Mouse (Mus musculus): ENCODE data around the gene Pitpnm1. TPM values are rescaled to one million over a fixed set of nuclear protein-coding genes. Genes with fewer than 3 reads are reported as not detected.

Pitpnm1 gene
- polyA plus RNA-seq, 1 experiment from 2014 or later, result 7.3 TPM

GRCm38 (mm10) chr19:4100718-4101261 is 992 bp downstream of the Pitpnm1 start:
- no peaks in the 10 kb centered on the region for H3K9me3 ChIP-seq
- no peak overlapping the region for H3K27ac ChIP-seq
- WGBS, result under 1% methylated on average over 51 of the region's 52 CpGs
- H3K27me3 ChIP-seq, result peaks cover 45% of the 10 kb centered on the region
- H3K36me3 ChIP-seq, result no peaks in the 10 kb centered on the region; the same call in 1 of the 2 replicates
- H3K4me3 ChIP-seq, result peak overlapping the region; percentile 49
- H3K4me1 ChIP-seq, result peaks cover 49% of the 10 kb centered on the region
- ATAC-seq (ENCODE audit: low FRiP score, low read depth), result no peak
- peak overlapping the region; percentile 66 for H3K9ac ChIP-seq
- H3K4me2 ChIP-seq (replicated peaks), result peak overlapping the region; percentile 95

DNA sequence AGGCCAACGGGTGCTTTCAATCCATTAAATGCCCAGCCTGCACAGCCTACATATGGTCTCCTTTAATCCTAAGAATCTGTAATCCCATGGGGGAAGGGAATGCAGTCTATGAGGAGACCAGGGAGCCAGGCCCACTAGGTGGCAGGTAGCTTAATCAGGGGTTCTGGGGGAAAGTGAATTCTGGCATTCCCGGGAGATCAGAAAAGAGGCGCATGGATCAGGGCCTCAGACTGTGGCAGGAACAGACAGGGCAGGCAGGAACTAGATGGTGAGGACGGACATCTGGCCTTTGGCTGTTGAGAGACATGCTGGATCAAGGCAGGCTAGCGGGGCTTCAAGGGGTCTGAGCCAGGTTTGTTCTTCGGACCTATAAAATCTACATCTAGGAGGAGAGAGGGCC is 1.7 kb downstream of the Pitpnm1 start:
- Histone ChIP-seq H3K4me1 (peaks cover 42% of the 10 kb centered on the region), H3K36me3 (no peaks in the 10 kb centered on the region; the same call in 1 of the 2 replicates), H3K27ac (no peak overlapping the region), H3K9me3 (no peaks in the 10 kb centered on the region), H3K9ac (peak overlapping the region; percentile 66; the same call in 1 of the 2 replicates), H3K27me3 (peaks cover 45% of the 10 kb centered on the region), H3K4me3 (peak overlapping the region; percentile 49), H3K4me2 (replicated peaks) (peak overlapping the region; percentile 95)
- WGBS, result 56% methylated on average over 6 of the region's 6 CpGs
- ATAC-seq (ENCODE audit: low FRiP score, low read depth), result no peak

DNA sequence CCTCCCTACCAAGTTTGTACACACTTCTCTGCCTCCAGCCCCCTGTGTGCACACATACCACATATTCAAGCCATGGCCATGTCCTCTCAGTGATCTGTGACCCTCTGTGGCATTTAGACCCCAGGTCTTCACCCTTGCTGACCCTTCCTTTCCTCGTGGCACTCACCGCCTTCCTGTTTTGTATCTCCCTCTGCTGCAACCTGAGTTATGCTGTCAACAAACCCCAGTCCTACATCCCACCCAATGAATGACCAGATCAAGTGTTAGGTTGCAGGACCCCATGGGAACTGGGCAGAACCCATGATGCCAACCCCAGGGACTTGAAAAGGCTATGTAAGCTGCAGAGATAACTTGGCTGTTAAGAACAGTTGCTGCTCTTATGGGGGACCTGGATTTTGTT is 2.3 kb downstream of the Pitpnm1 start:
- 87% methylated on average over 2 of the region's 2 CpGs for WGBS
- no peak overlapping the region for H3K27ac ChIP-seq
- H3K36me3 ChIP-seq, result no peaks in the 10 kb centered on the region; the same call in 1 of the 2 replicates
- H3K4me1 ChIP-seq, result peaks cover 41% of the 10 kb centered on the region
- H3K9ac ChIP-seq, result no peak overlapping the region
- peaks cover 45% of the 10 kb centered on the region for H3K27me3 ChIP-seq
- H3K4me3 ChIP-seq, result no peak overlapping the region
- ATAC-seq (ENCODE audit: low FRiP score, low read depth), result no peak
- H3K4me2 ChIP-seq (replicated peaks), result no peak overlapping the region
- no peaks in the 10 kb centered on the region for H3K9me3 ChIP-seq

- Histone ChIP-seq H3K4me3 (no peak overlapping the region), H3K27me3 (peaks cover 45% of the 10 kb centered on the region), H3K9me3 (no peaks in the 10 kb centered on the region), H3K27ac (no peak overlapping the region), H3K36me3 (no peaks in the 10 kb centered on the region; the same call in 1 of the 2 replicates), H3K9ac (no peak overlapping the region), H3K4me2 (replicated peaks) (no peak overlapping the region), H3K4me1 (peaks cover 37% of the 10 kb centered on the region)
- no peak for ATAC-seq (ENCODE audit: low FRiP score, low read depth)
- WGBS, result 90% methylated on average over 12 of the region's 12 CpGs
Measured at GRCm38 (mm10) chr19:4102626-4103025, 2.8 kb downstream of the Pitpnm1 start.

DNA sequence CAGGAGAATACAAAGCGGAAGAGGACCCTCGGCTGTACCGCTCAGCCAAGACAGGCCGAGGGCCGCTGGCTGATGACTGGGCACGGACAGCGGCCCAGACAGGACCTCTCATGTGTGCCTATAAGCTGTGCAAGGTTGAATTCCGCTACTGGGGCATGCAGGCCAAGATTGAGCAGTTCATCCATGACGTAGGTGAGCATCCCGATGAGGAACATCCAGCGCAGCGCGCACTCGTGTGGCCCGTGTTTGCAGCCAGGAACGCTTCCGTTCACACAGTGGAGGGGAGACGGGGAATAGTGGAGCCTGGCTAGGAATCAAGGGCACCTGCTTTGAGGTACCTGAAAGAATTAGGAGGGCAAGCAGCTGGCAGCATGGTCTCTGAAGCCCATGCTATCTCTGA is 3.5 kb downstream of the Pitpnm1 start:
- Histone ChIP-seq H3K9me3 (no peaks in the 10 kb centered on the region), H3K27ac (no peak overlapping the region), H3K4me1 (peaks cover 32% of the 10 kb centered on the region), H3K4me2 (replicated peaks) (no peak overlapping the region), H3K4me3 (no peak overlapping the region), H3K27me3 (peaks cover 45% of the 10 kb centered on the region), H3K9ac (no peak overlapping the region), H3K36me3 (no peaks in the 10 kb centered on the region; the same call in 1 of the 2 replicates)
- WGBS, result 92% methylated on average over 18 of the region's 18 CpGs
- no peak for ATAC-seq (ENCODE audit: low FRiP score, low read depth)

GRCm38 (mm10) chr19:4103792-4104191 is 4.0 kb downstream of the Pitpnm1 start:
- Histone ChIP-seq H3K4me3 (no peak overlapping the region), H3K9ac (no peak overlapping the region), H3K4me2 (replicated peaks) (no peak overlapping the region), H3K27me3 (peaks cover 45% of the 10 kb centered on the region), H3K4me1 (peaks cover 28% of the 10 kb centered on the region), H3K9me3 (no peaks in the 10 kb centered on the region), H3K27ac (no peak overlapping the region), H3K36me3 (no peaks in the 10 kb centered on the region; the same call in 1 of the 2 replicates)
- no peak for ATAC-seq (ENCODE audit: low FRiP score, low read depth)
- WGBS, result 80% methylated on average over 3 of the region's 3 CpGs

DNA sequence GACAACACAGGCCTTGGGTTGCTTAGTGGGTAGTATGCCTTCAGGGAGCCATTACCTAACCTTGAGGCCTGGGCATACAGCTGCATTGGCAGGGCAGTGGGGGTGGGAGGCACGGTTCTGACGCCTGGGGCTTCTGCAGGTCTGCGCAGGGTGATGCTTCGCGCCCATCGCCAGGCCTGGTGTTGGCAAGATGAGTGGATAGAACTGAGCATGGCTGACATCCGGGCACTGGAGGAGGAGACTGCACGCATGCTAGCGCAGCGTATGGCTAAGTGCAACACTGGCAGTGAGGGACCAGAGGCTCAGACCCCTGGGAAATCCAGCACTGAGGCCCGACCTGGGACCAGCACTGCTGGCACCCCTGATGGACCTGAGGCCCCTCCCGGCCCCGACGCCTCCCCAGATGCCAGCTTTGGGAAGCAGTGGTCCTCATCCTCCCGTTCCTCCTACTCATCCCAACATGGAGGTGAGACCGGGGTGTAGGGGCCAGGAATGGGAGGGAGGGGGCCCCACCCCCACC is 4.9 kb downstream of the Pitpnm1 start:
- Histone ChIP-seq H3K9ac (no peak overlapping the region), H3K4me3 (no peak overlapping the region), H3K36me3 (no peaks in the 10 kb centered on the region; the same call in 1 of the 2 replicates), H3K27ac (no peak overlapping the region), H3K4me2 (replicated peaks) (no peak overlapping the region), H3K27me3 (peaks cover 38% of the 10 kb centered on the region), H3K4me1 (peaks cover 20% of the 10 kb centered on the region), H3K9me3 (no peaks in the 10 kb centered on the region)
- ATAC-seq (ENCODE audit: low FRiP score, low read depth), result no peak
- WGBS, result 90% methylated on average over 16 of the region's 16 CpGs

GRCm38 (mm10) chr19:4106654-4107053 is 6.9 kb downstream of the Pitpnm1 start:
- Histone ChIP-seq H3K36me3 (peaks cover 3% of the 10 kb centered on the region; the same call in 1 of the 2 replicates), H3K4me1 (peaks cover under 1% of the 10 kb centered on the region; the same call in 1 of the 2 replicates), H3K27ac (no peak overlapping the region), H3K27me3 (peaks cover 19% of the 10 kb centered on the region), H3K9me3 (no peaks in the 10 kb centered on the region), H3K4me3 (no peak overlapping the region), H3K9ac (no peak overlapping the region), H3K4me2 (replicated peaks) (no peak overlapping the region)
- 89% methylated on average over 14 of the region's 14 CpGs for WGBS
- ATAC-seq (ENCODE audit: low FRiP score, low read depth), result no peak

DNA sequence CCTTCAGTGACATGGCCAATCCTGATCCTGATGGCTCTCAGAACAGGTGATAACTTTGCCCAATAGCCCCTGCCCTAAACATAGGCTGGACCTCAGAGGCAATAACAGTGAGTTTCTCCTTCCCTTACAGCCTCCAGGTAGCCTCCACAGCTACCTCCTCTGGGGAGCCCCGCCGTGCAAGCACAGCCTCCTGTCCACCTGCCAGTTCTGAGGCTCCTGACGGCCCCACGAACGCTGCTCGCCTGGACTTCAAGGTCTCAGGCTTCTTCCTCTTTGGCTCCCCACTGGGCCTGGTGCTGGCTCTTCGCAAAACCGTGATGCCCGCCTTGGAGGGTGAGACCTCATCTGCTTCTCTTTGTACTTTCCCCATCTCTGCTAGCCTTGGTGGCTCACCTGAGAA is 8.7 kb downstream of the Pitpnm1 start:
- Histone ChIP-seq H3K4me2 (replicated peaks) (no peak overlapping the region), H3K27me3 (peaks cover under 1% of the 10 kb centered on the region; the same call in 1 of the 2 replicates), H3K36me3 (peaks cover 22% of the 10 kb centered on the region), H3K4me3 (no peak overlapping the region), H3K27ac (no peak overlapping the region), H3K4me1 (peaks cover 6% of the 10 kb centered on the region), H3K9ac (no peak overlapping the region), H3K9me3 (no peaks in the 10 kb centered on the region)
- no peak for ATAC-seq (ENCODE audit: low FRiP score, low read depth)
- WGBS, result 84% methylated on average over 9 of the region's 9 CpGs

GRCm38 (mm10) chr19:4112063-4112960 is 12.5 kb downstream of the Pitpnm1 start:
- H3K4me3 ChIP-seq, result no peak overlapping the region
- H3K4me2 ChIP-seq (replicated peaks), result no peak overlapping the region
- H3K36me3 ChIP-seq, result peaks cover 60% of the 10 kb centered on the region
- H3K27me3 ChIP-seq, result no peaks in the 10 kb centered on the region
- 96% methylated on average over 26 of the region's 26 CpGs for WGBS
- no peak overlapping the region for H3K9ac ChIP-seq
- no peaks in the 10 kb centered on the region for H3K9me3 ChIP-seq
- peaks cover 20% of the 10 kb centered on the region for H3K4me1 ChIP-seq
- no peak for ATAC-seq (ENCODE audit: low FRiP score, low read depth)
- H3K27ac ChIP-seq, result no peak overlapping the region; the same call in 1 of the 2 replicates

GRCm38 (mm10) chr19:4113186-4113805 is 13.5 kb downstream of the Pitpnm1 start:
- Histone ChIP-seq H3K4me1 (peaks cover 20% of the 10 kb centered on the region), H3K9ac (peak overlapping the region; percentile 35; the same call in 1 of the 2 replicates), H3K4me3 (no peak overlapping the region), H3K27me3 (no peaks in the 10 kb centered on the region), H3K36me3 (peaks cover 70% of the 10 kb centered on the region), H3K4me2 (replicated peaks) (peak overlapping the region; percentile 9; the same call in 1 of the 2 replicates), H3K27ac (peak overlapping the region; percentile 69), H3K9me3 (no peaks in the 10 kb centered on the region)
- ATAC-seq (ENCODE audit: low FRiP score, low read depth), result no peak
- WGBS, result 66% methylated on average over 13 of the region's 13 CpGs
